Mouse (Mus musculus) left cerebral cortex, postnatal 14 days (tissue): ENCODE results near the gene L1cam. TPM values are rescaled to one million over a fixed set of nuclear protein-coding genes. Genes with fewer than 3 reads are reported as not detected.

Source experiments
- DNase-seq, 2 experiments: peaks; one replicate each; pipeline ENCODE4 v3.0.0; 2021 to 2022; ENCODE audit warnings: low spot score in 2 of 2, mixed read lengths in 1 of 2
- intact Hi-C: fragments of 180-260 bp; cut with DNase I; formaldehyde crosslinking; loops from one replicate; pipeline ENCODE4 v1.15.1; 2025
- long read RNA-seq, 2 experiments: library from polyadenylated mRNA; stranded (forward); transcript quantifications; one replicate each; pipeline ENCODE4 v2.0.0; 2021
- total RNA-seq, 2 experiments: library from RNA; stranded (reverse); gene quantifications; 2 replicates each; pipeline ENCODE4 v1.2.3; 2021

L1cam gene
- 100 to 1,000 TPM; 240 to 245 TPM for total RNA-seq
- long read RNA-seq, experiment 1, partial matches to known transcripts: 0 of 12 reads
- long read RNA-seq, experiment 1, other reads (novel, unspliced or antisense): 12 of 12 reads
- long read RNA-seq, experiment 2, partial matches to known transcripts: 0 of 19 reads
- long read RNA-seq, experiment 2, other reads (novel, unspliced or antisense): 19 of 19 reads

GRCm38 (mm10) chrX:73895719-73896118, at the start of gene L1cam:
Gene L1cam, minus strand, starts transcription at chrX:73896105.
- intact Hi-C loops: no loop called here
- peak in 1 of 2 experiments; percentile 36 for DNase-seq

GRCm38 (mm10) chrX:73942294-73942693, 46.4 kb upstream of the L1cam start:
- intact Hi-C loops: no loop called here
- no peak for DNase-seq

GRCm38 (mm10) chrX:73941860-73942259, 46.0 kb upstream of the L1cam start:
- intact Hi-C loops: no loop called here
- DNase-seq: no peak

- intact Hi-C loops: no loop called here
- no peak for DNase-seq
These were observed 36.0 kb upstream of the L1cam start for GRCm38 (mm10) chrX:73931871-73932270.

- intact Hi-C loops: no loop called here
- DNase-seq: peak in 1 of 2 experiments; percentile 11
These were observed 34.6 kb upstream of the L1cam start, which contains the start of gene Renbp for GRCm38 (mm10) chrX:73930402-73931062. Gene Renbp, minus strand, starts transcription at chrX:73930850.

- intact Hi-C loops: no loop called here
- no peak for DNase-seq
These were observed 26.6 kb upstream of the L1cam start for GRCm38 (mm10) chrX:73922550-73922882.

- intact Hi-C loops: no loop called here
- DNase-seq: peak; percentile 84 to 86
These were observed 26.1 kb upstream of the L1cam start, which contains the start of the genes Arhgap4 and Naa10 for GRCm38 (mm10) chrX:73921823-73922549. Gene Arhgap4, minus strand, starts transcription at chrX:73921870. Gene Naa10, minus strand, starts transcription at chrX:73921944.

- DNase-seq: no peak
- intact Hi-C loops: no loop called here
These were observed 25.4 kb upstream of the L1cam start for GRCm38 (mm10) chrX:73921285-73921822.

- intact Hi-C loops: no loop called here
- DNase-seq: no peak
These were observed 22.7 kb upstream of the L1cam start for GRCm38 (mm10) chrX:73918631-73919030.

GRCm38 (mm10) chrX:73916945-73917344, 21.0 kb upstream of the L1cam start:
- intact Hi-C loops: no loop called here
- no peak for DNase-seq

- intact Hi-C loops: no loop called here
- DNase-seq: peak; percentile 89 to 91
These were observed 19.2 kb upstream of the L1cam start for GRCm38 (mm10) chrX:73914827-73915703.

- intact Hi-C loops: no loop called here
- no peak for DNase-seq
These were observed 15.7 kb upstream of the L1cam start for GRCm38 (mm10) chrX:73911588-73911987.

GRCm38 (mm10) chrX:73911156-73911555, 15.3 kb upstream of the L1cam start:
- DNase-seq: no peak
- intact Hi-C loops: no loop called here

- no peak for DNase-seq
- intact Hi-C loops: no loop called here
These were observed 14.5 kb upstream of the L1cam start for GRCm38 (mm10) chrX:73910451-73910850.

- intact Hi-C loops: no loop called here
These were observed 14.1 kb upstream of the L1cam start for GRCm38 (mm10) chrX:73910049-73910448.

GRCm38 (mm10) chrX:73897959-73898358, 2.1 kb upstream of the L1cam start:
- DNase-seq: no peak
- intact Hi-C loops: no loop called here

More at GRCm38 (mm10) chrX:73910049-73910448, 14.1 kb upstream of the L1cam start:
- DNase-seq: no peak

- intact Hi-C loops: no loop called here
- DNase-seq: no peak
These were observed 3.1 kb downstream of the L1cam start for GRCm38 (mm10) chrX:73892833-73893232.

GRCm38 (mm10) chrX:73891551-73892152, 4.3 kb downstream of the L1cam start, which contains the start of gene Avpr2:
Gene Avpr2, plus strand, starts transcription at chrX:73892102.
- intact Hi-C loops: no loop called here
- no peak for DNase-seq

GRCm38 (mm10) chrX:73881463-73881862, 14.4 kb downstream of the L1cam start:
- DNase-seq: no peak
- intact Hi-C loops: no loop called here
